Mouse (Mus musculus) layer of hippocampus, adult 2 months (tissue): ENCODE data around the gene Esrra. TPM values are rescaled to one million over a fixed set of nuclear protein-coding genes. Genes with fewer than 3 reads are reported as not detected.

Source experiments
- DNase-seq, 2 experiments: peaks; one replicate each; pipeline ENCODE4 v3.0.0; 2022; ENCODE audit warnings: low spot score in 2 of 2
- H3K27ac ChIP-seq: fragments of 200-600 bp; 2 replicates; pipeline ENCODE4 v1.8.1; 2022
- H3K4me3 ChIP-seq: fragments of 200-600 bp; 2 replicates; pipeline ENCODE4 v1.8.1; 2022; ENCODE audit warnings: mild to moderate bottlenecking
- CTCF ChIP-seq: fragments of 200-600 bp; conservative IDR thresholded peaks from 2 replicates; pipeline ENCODE4 v1.8.1; 2022; ENCODE audit warnings: antibody characterized with exemption, mild to moderate bottlenecking, moderate library complexity
- total RNA-seq, 2 experiments: library from RNA; stranded (reverse); gene quantifications; 2 replicates each; pipeline ENCODE4 v1.2.3; 2021

Esrra gene
- total RNA-seq, 2 experiments from 2014 or later, result 56.9 to 63.4 TPM

DNA sequence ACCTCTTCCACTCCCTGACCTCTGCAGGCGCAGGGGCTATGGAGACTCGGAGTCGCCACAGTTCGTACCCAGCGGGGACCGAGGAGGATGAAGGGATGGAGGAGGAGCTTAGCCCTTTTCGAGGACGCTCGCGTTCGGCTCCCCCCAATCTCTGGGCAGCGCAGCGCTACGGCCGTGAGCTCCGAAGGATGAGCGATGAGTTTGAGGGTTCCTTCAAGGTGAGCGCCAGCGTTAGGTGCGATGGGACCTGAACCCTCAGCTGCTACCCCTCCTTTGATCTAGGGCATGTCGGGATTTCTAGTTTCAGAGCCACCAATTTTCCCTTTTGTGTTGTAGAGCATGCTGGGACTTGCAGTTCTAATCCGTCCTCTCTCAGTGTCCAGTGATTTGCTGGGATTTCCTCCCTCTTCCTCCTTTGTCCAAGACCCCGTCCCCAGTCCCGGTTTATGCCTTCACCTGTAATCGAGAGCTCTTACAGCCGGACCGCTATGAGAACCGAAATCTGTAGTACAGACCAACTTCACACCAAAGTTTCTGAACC lies 29.1 kb upstream of the Esrra start:
- peak; percentile 63 for DNase-seq
- H3K4me3 ChIP-seq, result peak overlapping the region; percentile 66
- no peak for TF ChIP-seq CTCF
- peak overlapping the region; percentile 97 for H3K27ac ChIP-seq

DNA sequence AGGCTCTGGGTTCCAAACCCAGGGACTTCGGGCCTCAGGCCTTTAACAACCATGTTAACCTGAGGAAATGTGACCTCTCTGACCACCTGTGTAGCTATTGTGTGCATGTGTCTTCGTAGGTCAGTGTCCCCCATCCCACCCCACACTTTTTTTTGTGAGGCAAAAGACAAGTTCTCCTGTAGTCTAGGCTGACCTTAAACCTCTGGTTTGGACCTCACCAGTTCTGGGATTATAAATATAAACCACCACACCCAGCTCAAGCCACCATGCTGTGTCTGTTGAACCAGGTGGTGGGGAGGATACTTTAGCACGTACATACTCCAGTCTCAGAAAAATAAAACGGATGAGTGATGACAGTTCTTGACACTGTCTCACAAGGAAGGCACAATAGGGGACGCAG lies 28.3 kb upstream of the Esrra start:
- H3K4me3 ChIP-seq, result peak overlapping the region; percentile 66
- peak overlapping the region; percentile 97; the same call in 1 of the 2 replicates for H3K27ac ChIP-seq

DNA sequence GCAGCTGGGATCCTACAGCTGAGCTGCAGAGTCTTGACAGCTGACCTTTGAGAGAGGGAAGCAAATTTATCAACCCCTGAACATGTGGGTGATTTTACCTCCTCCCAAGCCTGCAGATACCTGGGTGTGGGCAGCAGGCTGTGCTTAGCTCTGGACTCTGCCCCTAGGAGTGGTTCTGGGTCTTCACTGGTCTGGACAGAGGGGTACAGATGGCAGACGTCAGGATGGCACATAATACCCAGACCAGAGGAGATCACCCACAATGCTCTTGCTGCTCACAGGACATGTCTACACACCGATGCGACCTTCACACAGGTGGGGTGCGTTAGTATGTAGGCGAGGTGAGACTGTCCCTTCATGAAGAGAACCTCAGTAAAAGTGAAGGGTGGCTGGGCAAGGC lies 27.9 kb upstream of the Esrra start:
- no peak overlapping the region for H3K27ac ChIP-seq
- no peak for TF ChIP-seq CTCF
- H3K4me3 ChIP-seq, result no peak overlapping the region
- no peak for DNase-seq

More for the DNA sequence above, 28.3 kb upstream of the Esrra start:
- TF ChIP-seq CTCF, result no peak
- DNase-seq, result no peak

DNA sequence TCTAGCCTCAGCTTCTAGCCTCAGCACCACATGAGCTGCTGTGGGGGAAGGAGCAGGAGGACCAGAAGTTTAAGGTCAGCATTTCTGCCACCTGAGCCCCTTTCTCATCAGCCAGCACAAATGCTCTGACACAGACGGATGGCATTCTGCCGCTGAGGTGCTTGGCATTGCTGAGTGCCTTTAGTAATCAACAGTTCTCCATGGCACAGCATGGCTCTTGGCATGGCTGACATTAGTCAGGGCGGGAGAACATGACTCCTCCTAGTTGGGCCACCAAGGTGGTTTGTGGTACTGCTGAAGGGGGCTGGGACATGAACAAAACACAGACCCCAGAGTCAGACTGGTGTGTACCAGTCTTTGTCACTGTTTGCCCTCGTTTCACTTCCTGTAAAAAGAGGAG lies 26.6 kb upstream of the Esrra start:
- no peak overlapping the region for H3K4me3 ChIP-seq
- no peak overlapping the region for H3K27ac ChIP-seq
- TF ChIP-seq CTCF, result no peak
- DNase-seq, result no peak

DNA sequence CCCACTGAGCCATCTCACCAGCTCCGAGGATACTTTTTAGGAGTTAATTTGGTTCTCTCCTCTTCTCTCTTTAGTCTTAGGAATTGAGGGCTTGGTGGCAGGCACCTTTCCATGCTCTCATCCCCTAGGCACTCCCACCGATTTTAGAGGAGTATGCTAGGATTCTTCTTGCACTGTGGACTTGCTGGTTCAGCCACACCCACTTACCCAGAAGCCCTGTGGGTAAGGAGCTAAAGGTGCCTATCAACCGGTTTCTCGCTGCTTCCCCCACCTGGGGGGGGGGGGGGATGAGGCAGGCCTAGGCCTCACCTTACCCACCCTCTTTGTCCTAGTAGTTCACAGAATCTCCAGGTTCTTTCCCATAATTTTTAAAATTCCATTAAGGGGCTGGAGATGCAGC lies 26.1 kb upstream of the Esrra start:
- Histone ChIP-seq H3K4me3 (no peak overlapping the region), H3K27ac (no peak overlapping the region)
- DNase-seq, result no peak
- TF ChIP-seq CTCF, result no peak

DNA sequence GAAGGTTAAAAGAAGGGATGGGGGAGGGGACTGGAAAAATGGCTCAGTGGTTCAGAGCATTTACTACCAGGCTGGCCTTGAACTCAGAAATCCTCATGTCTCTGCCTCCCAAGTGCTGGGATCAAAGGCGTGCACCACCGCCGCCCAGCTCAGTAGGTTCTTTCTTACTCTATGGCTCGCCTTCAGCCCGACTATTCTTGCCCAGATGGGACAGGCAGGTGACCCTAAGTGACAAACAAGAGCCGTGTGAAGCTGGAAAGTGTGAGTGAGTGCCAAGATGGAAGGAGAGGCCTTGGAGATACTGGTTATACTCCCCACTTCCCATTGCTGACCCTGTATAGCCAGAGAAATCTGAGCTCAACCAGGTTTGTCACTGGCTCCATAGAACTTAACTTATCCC lies 22.1 kb upstream of the Esrra start:
- Histone ChIP-seq H3K27ac (no peak overlapping the region), H3K4me3 (no peak overlapping the region)
- DNase-seq, result no peak
- TF ChIP-seq CTCF, result no peak

DNA sequence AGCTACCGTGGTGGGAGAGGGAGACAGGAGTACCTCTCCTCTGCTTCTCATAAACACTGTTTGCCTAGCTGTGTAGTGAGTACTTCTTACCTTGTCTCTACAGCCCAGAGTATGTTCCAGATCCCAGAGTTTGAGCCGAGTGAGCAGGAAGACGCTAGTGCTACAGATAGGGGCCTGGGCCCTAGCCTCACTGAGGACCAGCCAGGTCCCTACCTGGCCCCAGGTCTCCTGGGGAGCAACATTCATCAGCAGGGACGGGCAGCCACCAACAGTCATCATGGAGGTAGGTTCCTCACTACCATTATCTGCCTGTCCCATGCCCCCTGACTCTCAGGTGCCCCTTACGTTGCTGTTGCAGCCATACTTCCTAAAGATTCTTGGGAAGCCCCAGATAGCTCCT lies 21.2 kb upstream of the Esrra start:
- no peak for DNase-seq
- Histone ChIP-seq H3K27ac (peak overlapping the region; percentile 98), H3K4me3 (peak overlapping the region; percentile 81)
- no peak for TF ChIP-seq CTCF

DNA sequence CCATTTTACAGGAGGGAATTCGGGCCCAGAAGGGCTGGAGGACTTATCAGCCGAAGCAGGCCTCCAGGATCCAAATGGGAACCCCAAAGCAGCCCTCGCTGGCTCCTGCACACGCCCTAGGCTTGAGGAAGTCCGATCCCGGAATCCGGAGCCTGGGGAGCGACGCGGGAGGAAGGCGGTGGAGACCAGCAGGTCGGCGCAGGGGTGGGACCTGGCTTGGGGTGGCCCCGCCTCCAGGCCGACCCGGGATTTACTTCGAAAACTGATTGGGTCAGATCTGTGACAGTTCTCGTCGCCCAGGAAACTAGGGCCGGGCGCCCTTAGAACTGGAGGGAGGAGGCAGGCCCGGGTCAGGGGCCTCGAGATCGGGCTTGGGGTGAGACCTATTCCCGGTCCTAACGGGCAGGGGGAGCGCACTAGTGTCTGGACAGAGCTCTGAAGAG lies 20.7 kb upstream of the Esrra start, which contains the start of gene Gpr137:
Gene Gpr137, minus strand, starts transcription at position 232 of the 443 bp plus-strand sequence.
- no peak; the same call in 1 of the 2 replicates for TF ChIP-seq CTCF
- peak; percentile 95 for DNase-seq
- Histone ChIP-seq H3K27ac (peak within 1 kb of the TSS; percentile 98), H3K4me3 (peak within 1 kb of the TSS; percentile 81)

DNA sequence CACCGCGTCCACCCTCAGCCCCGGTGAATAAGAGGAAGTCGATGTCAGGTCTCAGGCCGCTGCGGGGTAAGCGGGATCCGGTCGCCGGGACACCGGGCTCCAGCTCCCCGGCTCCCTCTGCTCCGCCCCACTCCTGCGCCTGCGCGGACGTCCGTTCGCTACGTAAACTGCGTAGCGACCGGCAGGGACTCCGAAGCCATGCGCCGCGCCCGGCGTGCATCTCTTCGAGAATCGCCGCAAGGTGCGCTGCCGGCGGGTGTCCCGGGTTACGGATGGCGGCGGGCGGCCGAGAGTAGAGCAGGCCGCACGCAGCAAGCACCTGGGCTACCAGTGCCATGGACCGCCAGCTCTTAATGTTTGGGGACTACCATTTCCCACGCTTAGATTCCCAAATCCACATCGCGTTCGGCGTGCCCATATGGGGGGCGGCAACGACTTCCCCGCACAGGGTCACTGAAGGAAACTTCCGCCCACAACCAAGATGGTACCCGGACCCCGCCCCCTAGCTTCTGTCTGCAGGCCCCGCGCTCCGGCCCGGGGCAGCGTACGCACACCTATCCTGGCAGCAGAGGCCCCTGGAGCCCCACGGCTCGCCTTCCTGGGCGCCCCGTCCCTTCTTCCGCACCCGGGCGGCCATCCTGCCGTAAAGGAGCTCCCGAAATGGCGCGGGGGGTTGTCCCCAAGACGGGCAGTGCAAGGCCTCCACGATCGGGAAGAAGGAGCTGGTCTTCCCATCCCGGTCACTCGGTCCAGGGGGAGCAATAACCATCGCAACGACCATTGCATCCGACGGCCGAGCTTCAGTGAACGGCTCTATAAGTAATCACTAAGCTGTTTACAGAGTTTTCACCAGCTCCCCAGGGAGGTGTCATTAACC lies 20.0 kb upstream of the Esrra start, which contains the start of gene Bad:
Gene Bad, plus strand, starts transcription at position 490 of the 877 bp plus-strand sequence.
- DNase-seq, result peak; percentile 89 to 96
- Histone ChIP-seq H3K4me3 (peak within 1 kb of the TSS; percentile 81), H3K27ac (peak within 1 kb of the TSS; percentile 98)
- peak; percentile 33; the same call in 1 of the 2 replicates for TF ChIP-seq CTCF

DNA sequence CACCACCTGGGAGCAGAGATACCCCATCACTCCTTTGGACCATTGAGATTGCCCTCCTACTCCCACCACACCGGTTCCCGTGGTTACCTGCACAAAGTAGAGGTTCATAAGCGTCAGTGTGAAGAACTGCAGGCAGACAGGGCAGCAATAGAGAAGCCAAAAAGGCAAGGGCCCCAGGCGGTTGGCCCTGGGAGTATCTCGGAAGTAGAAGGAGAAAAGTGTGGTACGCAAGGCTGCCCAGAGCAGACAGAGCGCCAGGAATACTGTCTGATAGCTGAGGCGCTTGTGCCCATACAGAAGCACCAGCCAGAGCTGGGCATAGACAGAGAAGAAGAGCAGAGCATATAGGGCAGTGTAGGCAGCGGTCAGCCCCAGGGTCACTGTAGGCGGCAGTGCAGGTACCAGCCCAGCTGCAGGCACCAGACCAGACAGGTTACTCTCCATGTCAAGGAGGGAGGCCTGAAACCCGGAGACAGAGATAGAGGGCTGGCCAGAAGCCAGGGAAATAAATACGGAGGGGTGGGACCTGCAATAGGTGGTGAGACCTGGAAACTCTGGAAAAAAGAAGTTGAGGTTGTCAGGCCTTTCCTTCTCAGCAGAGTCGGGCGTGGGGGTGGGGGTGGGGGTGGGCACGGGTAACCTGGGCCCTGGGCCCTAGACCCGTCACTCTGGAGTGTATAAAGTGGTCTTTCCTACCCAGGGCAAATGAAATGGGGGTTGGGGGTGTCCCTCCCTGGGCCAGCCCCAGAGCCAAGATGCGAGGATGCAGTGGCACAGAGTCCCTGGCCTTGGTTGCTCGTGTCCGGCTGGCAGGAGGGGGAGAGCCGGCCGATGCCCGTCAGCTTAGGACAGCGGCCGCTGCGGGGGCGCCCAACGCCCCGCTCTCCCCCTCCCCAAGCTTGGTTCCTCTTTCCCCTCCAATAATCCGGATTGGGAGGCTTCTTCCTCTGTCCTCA lies 19.1 kb upstream of the Esrra start:
- peak overlapping the region; percentile 98 for H3K27ac ChIP-seq
- no peak for TF ChIP-seq CTCF
- DNase-seq, result no peak
- peak overlapping the region; percentile 81 for H3K4me3 ChIP-seq

DNA sequence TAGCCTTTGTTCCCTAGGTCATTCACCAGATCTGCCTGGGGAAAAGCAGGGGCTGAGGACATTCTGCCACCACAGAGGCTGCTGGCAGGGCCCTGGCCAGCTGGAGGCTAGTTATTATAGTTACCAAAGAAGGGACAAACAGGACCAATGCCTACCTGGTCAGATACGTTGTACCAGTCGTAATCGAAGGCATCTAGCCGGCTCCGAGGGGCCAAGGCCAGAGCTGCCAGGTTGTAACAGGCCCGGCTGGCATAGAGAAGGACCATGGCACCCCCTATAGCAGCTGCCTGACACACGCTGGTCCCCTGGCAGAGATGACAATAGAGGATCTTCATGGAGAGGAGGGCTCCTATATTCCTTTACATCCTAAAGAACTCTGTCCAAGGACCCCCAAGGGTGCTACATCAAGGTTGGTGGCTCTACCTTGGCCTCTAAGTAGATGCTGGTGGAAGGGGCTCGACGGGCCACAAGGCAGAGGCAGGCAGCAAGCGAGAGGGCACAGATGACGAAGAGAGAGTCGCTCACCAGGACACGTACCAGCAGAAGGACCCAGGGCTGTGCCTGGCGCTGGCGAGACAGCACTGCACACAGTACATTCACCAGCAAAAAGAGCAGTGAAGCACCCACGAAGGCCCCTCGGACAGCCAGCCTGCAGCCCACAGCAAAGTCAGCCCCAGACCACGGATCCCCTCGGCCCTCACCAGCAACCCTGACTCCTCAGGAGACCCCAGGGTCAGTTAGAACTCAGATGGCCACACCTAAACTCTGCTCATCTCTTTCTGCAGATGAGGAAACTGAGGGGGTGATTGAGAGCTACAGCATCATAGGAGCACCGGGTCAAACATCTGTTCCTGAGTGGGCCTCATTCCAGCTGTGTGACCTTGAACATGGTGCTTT lies 17.7 kb upstream of the Esrra start:
- peak overlapping the region; percentile 98 for H3K27ac ChIP-seq
- no peak for TF ChIP-seq CTCF
- H3K4me3 ChIP-seq, result peak overlapping the region; percentile 81

More for the DNA sequence above, 17.7 kb upstream of the Esrra start:
- no peak for DNase-seq
